Mouse (Mus musculus): ENCODE results near the gene Vps35.

DNA sequence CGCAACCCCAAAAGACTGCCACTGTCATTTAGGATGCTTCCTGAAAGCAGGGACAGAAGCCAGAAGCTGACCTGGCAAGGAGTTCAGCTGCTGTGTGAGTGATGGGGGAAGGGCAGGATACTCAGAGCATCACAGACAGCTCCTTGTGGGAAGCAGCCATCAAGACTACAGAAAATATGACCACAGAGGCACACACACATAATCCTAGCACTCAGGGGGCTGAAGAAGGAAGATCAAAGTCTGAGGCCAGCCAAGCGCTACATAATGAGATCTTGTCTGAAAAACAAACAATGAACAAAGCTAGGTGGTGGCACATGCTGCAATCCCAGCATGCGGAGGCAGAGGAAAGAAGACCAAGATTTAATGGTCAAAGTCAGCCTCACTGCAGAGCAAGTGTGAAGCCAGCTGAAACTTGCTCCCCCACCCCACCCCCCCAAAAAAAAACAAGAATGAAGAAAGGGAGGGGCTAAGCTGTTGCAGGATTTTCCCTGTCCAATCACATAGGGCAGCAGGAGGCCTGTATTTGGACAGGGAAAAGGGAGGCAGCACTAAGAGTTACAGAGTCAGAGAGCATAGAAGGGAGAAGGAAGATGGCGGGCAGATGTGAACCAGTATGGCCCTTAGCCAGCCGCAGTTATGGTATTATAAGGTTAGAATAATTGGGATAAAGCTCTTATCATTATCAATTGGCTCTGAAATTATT is 40.4 kb upstream of the Vps35 start:
- TF ChIP-seq POLR2A (IDR thresholded peaks at IDR 0.05; ENCODE audit: insufficient read depth, low read length) (no peak), CTCF (IDR thresholded peaks at IDR 0.05; ENCODE audit: low read depth, low read length) (no peak), EP300 (IDR thresholded peaks at IDR 0.05; ENCODE audit: insufficient read depth, low read depth, low read length) (no peak)

Measured in ES-Bruce4 (cell line).